Mouse (Mus musculus) embryo, embryonic 11 days (tissue): ENCODE data around the gene Thrap3.
A peak's percentile ranks its signal among the peaks of the same experiment; 100 is the strongest.
"Not testable (repeated sequence)": the region's sequence is repeated elsewhere in the genome, so short reads cannot be mapped to it uniquely, and the experiment has no call there.

Experiments
- DNase-seq: peaks from one replicate; pipeline ENCODE4 v3.0.0-alpha.2; 2015

The Thrap3 gene

DNA sequence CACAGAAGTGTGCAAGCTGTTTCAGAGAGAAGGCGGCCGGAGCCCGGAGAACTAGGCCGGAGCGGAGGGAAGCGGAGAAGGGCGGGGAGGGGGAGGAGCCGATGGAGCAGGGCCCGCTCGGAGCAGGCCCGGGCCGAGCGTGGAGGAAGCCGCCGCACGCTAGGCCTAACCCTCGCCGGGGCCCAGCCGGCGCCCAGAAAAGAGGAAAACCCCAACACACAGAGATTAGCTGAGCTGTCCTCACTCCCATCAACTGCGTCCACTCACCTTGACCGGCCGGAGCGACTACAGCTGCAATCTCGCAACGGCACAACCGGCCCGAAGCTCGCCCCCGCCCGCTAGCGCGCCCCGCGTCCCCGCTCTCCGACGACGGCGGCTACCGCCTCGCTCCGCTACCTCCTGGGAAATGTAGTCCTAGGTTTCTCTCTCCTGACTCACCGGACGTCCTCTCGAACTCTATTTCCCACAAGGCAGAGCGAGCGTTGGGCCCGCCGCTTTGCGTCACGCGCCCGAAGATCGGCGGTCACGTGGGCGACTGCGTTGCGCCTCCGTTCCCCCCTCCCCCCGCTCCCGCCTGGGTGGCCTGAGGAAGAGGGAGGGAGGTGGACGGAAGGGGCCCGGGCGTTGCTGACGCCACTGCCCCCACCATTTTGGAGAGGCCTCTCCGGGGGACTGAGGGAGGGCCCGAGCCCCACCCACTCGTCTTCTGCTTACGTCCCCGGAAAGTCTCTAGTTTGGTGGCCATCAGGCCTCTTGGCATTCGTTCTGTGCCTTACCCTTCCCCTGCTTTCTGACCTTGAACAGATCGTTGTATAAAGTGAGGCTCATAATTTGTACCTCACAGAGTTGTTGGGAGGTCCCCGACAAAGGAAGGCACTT lies at the start of gene Thrap3:
Gene Thrap3, minus strand, starts transcription at position 458 of the 879 bp plus-strand sequence.
- peak; percentile 100 for DNase-seq

DNA sequence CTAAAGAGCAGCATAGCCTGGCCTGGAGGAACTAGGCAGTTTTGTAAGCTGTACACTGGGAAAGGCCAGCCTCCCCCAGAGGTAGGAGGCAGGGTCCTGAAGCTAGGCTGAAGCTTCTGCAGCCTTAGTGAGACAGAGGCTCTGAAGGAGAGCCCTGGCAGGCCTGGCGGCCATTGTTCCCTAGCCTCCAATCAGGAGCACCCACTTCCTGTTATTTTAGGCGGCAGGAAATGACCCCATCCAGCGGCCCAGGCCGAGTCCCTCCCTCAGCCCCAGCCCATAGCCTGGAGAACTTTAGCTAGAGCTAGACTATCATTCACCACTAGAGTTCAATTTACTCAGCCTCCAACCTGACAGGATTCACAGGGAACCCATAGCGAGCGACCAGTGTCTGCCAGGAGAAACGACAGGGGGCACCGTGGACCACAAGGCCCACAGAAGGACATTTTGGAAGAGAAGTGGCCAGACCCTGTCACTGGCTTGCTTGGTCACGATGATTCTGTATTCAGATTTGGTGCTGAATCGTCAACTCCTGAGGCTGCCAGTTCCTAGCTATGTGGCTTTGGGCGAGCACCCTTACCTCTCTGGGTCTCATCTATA lies 49.2 kb upstream of the Thrap3 start:
- DNase-seq: peak; percentile 40

DNA sequence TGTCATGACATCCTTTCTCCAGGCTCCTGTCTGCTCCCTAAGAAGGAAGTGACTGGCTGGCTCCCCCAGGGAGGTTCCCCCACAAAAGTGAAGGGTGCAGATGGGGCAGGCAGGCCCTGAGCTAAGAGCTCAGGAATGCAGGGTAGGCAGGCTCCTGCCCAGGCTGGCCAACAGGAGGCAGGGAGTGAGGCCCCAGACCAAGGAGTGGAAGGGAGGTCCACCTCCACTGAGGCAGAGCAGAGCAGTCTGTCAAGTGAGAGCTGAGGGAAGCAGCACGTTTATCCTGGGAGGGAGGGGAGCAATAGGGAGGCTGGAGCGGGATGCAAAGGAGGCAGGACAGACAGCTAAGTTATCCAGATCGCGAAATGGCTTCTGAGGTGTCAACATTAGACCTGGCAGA lies 48.1 kb upstream of the Thrap3 start:
- DNase-seq: no peak

DNA sequence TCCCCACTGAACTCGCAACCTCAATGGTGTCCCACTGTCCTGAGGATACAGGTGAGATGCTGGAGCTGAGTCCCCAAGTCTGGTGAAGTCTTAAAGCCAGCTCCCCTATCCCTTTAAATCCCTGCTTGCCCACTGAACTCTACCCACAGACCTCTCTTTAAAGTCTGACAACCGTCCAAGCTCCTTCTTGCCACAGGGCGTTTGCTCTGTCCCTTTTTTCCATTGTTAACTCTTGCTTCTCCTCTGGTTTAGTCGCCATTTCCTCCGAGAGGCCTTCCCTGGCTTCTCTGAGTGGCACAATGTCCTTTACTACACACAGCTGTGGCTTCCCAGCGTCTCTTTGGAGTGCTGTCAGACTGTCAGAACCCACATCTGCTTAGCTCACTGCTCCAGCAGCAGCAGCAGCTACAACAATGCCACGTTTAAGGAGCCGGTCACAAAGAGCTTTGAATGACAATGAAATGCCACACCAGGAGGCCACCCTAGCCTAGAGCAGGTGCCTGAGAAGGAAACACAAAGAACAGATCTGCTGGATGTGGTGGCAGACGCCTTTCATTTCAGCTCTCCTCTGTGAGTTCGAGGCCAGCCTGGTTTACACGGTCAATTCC lies 45.8 kb upstream of the Thrap3 start:
- DNase-seq: peak; percentile 43

DNA sequence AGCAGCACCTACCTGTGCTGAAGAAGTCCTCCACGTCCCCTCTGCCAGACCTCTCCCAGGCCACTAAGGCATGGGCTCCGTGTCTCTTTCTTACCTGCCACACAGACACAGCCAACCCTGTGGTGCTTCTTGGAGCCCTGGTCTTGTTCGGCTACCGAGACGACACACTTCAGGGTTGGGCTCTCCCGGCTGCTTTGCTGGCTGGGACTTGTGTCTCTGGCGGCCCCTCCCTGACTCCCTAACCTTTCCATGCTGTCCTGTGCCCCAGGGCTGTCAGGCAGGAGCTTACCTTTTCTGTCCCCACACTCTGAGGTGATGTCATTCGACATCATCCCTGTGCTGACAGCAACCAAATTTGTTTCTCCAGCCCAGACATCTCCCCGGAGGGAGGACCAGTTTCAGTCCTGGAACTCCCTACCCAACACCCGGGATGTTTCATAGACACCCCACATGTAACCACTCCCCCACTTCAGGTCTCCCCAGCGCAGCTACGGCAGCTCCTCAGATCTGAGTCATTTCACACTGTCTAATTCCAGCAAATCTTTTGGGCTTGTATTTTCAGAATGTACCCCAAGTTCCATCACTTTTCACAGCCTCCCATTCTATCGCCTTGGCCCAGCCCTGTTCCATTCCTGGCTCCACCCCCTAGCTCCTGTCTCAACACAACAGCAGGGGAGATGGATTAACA lies 43.8 kb upstream of the Thrap3 start:
- DNase-seq: no peak

DNA sequence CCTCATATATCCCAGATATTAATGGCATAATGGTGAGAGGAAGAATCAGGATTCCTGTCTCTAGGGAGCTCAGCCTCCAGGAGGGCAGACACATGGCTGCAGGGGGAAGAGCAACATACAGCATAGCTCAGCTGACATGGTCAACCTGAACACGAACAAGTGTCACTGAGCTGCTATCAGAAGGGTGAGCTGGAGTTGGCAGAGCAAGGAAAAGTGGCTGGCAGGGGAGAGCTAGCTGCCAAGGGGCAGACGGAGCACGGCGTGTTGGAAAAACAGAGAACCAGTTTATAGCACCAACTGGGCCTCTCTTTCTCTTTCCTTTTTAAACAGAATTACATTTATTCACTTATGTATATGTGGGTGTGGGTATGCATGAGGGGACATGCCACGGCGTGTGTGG lies 40.0 kb upstream of the Thrap3 start:
- no peak for DNase-seq

DNA sequence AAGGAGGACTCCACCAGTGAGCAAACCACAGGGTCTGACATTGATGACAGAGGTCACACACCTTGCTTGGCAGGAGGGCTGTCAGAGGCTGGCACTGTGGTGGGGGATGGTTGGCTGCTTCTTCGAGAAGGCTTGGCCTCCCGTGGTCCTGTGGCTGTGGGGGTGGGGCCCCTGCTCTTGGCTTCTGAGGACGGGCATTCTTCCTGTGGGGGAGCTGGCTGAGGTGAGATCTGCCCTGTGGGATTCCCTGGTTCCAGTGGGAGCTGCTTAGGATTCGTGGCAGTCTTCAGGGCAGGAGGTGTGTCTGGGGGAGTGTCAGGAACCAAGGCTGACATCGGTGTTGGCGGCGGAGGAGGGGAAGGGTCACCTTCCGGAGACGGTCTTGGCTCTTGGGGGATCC lies 39.4 kb upstream of the Thrap3 start:
- no peak for DNase-seq

DNA sequence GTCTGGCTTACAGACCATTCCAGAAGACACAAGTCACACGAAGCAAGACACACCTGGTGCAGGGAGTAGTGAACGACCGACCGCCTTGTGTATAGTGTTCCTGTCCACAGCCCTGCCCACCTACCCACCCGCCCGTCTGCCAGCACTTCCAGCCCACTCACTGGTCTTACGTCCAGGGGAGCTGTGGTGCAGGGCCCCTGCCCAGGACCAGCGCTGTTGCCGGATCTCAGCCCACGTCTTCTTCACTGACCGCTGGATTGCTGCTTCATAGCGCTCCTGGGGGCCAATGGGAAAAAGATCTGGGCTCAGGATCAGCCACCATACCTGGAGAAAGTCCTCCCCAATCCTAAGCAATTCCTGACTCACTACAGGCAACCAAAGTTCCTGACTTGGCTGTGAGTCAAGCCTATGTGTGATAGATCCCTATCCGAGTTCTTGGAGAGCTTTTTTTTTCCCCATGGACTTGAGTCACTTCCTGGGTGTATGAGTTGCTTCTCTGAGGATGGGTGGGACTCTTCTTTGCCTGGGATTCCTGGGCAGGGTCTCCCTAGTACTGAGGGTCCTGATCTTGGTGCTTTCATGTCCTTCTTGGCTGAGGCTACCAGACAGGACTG lies 37.4 kb upstream of the Thrap3 start:
- no peak for DNase-seq

DNA sequence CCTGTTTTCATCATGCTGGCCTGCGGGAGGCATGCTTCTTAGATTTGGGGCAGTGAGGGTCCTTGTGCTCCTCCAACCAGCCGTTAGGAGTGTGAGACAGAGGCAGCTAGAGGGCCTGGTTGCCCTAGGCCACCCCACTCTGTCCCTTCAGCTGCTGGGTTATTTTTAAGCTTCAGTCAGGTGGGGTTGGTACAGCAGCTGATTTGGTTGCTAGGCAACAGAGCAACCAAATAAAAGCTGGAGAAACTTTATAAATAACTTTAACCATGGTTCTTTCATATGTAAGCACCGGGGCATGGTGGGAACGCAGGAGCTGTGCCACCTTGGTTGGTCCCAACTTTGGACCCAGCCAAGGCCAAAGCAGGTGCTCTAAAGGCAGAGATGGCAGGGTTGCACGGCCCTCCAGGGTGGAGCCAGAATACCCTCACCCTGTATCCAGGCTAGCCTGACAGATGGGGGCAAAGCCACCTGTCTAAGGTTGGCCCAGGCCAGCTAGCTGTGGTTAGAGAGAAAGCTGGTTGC lies 35.2 kb upstream of the Thrap3 start:
- no peak for DNase-seq

DNA sequence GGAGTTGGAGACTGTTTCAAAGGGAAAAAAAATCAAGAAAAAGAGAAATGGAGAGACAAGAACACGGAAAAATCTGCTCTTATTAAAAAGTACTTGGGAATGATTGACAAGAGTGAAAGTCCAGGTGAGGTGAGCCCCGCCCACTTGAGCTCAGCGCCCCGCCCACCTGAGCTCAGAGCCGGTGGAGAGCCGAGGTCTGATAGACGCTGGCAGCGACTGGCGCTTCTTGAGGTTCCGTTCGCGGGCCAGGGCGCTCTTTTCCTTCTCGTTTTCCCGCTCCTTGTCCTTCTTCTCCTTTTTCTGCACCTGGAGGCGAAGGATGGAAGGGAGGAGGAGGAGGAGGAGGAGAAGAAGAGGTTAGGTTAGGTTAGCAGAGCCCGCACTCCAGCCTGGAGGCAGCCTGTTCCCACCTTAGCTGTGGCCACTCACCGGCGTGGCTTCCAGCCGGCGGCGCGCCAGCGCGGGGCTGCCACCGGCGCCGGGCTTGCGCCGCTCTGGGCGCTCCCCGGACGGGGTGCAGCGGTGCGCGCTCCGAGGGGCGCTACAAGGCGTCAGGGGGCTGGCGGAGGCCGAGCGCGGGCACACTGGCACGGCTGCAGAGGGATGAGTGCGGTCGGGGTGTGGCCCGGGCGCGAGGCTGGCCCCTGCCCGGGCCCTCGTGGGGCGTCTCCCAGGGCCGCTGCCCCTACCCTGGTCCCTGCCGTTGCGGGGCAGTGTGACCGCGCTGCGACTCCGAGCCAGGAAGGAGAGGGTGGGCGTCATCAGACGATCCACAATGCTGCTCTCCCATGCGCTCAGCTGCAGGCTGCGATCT lies 34.1 kb upstream of the Thrap3 start:
- no peak for DNase-seq

DNA sequence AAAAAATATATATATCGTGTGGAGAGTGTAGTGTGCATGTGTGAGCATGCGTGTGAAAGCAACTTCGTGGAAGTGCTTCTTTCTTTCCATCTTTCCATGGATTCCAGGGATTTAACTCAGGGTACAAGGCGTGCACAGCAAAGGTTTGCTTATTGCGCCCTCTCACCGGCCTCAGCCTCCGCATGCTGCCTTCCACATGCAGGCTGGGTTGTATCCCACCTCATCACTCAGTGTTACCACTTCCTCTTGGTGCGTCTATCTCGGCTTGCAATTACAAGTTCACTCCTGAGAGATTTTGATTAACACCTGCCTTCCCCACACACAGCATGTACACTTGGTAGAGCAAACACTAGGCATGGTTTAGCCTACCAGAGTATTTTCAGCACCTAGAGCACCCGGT lies 32.6 kb upstream of the Thrap3 start:
- no peak for DNase-seq

DNA sequence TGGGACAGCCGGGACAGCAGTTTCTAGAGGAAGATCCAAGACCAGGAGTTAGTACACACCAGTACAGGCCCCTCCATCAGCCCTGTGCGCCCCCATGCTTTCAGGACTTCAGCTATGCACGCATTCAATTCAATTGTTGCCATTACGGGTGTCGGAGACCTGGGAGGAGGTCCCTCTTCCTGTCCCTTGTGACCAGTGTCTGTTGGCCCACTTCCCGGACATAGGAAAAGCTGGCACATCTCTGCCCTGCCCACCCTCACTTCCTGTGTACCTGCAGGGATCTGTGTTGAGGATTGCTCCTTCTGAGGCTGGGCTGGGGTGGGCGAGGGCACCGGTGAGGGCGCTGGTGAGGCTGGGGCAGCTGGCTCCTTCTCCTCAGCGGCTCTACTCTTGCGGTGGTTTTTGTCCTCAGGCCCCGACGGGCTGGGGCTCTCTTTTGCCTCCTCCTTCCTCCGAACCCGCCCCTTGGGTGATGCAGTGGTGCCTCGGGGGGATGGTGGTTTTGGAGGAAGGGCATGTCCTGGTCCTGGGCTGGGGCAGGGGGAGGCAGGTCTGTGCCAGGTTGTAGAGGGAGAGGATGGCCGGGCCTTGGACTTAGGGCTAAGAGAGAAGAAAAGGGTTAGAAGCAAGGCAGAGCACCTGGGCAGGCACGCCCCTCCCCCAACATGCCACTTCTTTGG lies 32.1 kb upstream of the Thrap3 start:
- no peak for DNase-seq

DNA sequence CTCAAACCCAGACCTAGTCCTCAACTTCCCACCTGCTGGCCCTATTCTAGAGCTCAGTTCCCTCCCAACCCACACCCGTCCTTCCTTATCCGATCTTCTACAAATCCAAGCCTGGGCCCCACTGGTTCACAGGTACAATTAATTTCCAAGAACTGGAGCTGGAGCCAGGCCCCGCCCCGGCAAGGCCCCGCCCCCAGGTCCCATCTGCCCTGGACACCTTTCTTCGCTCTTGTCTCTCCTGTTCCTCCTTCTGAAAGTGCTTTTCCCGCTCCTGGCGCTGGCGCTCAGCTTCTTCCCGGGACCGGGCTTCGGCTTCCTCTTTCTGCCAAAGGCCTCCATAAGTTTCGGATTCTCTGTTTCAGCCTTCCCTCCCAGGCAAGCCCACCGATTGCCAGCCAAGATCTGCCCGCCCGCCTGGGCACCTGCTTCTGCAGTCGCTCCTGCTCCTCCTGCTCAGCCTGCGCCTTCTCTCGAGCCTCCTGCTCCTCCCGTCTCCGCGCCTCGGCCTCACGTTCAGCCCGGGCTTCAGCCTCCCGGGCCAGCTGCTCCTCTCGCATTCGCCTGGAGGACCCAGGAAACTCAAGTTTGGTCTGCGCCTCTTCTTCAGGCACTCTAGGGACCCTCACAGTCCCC lies 31.2 kb upstream of the Thrap3 start:
- no peak for DNase-seq

DNA sequence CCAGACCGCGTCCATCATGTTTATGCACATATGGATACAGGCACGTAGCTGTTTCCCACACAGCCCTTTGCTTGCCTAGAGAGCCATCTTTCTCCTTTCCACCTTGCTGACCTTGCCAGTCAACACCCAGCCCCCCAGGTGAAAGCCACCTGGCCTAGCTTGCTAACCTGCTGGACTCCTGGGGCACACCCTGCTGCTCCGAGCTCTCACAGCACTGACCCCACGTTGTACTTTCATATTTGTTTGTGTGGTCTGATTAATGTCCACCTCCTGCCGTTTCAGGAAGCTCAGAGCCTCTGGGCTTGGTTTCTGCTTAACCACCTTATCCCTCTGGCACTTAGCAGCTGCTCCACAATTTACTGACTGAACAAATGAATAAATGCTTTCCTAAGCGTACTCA lies 27.3 kb upstream of the Thrap3 start:
- DNase-seq: no peak

DNA sequence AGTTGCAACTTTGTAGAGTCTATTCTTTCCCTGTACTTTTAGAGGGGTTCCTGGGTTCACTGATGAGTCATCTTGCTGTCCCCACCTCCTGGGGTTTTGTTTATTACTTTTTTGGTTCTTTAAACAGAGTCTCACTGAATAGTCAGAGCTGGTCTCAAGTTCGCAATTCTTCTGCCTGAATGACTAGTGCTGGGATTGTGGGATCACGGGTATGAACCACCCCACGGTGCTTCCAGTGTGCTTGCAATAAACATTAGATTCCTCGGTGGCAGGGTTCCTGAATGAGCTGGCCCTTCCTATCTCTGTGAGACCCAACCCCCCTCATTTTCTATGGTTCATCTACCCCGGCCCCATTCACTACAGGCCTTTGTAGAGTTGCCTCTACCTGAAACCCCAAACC lies 25.6 kb upstream of the Thrap3 start:
- no peak for DNase-seq

DNA sequence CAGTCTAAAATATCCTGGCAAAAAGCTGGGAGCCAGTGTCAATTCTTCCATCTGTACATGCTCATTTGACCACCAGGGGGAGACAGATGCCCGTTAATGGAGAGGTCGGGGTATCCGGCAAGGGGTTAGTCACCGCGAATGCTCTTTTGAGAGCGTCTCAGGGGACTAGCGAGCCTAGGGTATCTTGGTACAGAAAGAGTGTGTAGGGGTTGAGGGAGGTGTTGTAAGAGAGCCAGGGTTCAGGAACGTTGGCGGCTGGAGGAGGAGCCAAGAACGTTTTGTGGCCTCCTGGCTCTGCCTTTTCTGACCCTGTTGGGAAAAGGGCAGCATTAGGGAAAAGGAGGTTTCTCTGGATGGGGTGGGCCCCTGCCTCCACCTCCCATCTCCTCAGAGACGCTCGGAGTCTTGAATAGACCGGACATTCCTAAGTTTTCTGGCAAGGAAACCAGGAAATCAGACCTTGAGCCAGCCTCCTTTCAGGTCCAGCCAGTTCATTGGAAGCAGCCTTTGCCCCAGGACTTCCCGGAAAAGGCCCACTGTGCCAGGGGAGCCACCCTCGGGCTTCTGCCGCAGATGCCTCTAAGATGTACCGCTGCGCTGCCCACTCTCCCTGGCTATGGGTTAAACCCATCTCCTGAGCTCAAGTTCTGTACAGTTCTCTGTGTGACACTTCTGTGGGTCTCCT lies 24.7 kb upstream of the Thrap3 start:
- peak; percentile 95 for DNase-seq

DNA sequence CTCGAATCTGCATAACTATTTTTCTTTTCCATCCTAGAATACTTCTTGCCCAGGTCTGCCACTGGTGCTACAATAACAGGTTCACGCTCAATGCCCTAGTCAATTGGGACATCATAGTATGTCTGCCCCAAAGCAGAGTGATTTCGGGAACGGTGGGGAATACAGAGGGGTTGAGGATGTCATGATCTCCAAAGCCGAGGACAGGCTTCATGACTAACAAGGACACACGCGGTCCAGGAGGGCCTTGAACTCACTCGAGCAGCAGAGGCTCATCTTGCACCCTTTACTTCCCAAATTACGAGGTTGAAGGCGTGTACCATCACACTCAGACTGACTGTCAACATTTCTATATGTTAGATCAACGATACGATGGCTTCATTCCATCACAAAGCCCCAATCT lies 24.1 kb upstream of the Thrap3 start:
- DNase-seq: no peak

DNA sequence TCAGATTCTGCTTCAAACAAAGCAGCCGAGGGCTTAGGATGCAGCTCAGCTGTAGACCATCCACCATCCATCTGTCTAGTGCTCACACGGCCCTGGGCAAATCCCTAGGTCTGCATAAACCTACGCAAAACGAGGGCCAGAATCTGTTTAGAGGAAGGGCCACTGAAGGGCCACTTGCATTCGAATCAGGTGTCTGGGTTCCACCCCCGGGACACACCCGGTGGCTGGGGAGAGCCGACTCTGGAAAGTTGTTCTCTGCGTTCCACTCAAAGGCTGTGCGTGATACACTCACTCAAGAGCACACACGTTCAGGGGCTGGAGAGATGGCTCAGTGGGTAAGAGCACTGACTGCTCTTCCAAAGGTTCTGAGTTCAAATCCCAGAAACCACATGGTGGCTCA lies 20.1 kb upstream of the Thrap3 start:
- DNase-seq: no peak

DNA sequence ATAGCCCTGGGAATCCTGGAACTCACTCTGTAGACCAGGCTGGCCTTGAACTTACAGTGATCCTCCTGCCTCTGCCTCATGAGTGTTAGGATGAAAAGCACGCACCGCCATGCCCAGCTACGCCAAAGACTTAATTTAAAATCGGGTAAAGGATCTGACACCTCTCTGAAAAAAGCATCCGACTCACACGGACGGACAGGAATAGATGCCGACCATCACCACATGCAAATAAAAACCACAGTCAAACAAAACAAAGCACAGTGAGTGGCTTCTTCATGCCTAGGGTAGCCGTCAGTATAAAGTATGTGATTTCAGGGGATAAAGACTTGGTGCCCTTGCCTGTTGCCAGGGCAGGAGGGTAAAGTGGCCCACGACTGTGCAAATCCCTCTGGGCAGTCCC lies 17.5 kb upstream of the Thrap3 start:
- DNase-seq: no peak

DNA sequence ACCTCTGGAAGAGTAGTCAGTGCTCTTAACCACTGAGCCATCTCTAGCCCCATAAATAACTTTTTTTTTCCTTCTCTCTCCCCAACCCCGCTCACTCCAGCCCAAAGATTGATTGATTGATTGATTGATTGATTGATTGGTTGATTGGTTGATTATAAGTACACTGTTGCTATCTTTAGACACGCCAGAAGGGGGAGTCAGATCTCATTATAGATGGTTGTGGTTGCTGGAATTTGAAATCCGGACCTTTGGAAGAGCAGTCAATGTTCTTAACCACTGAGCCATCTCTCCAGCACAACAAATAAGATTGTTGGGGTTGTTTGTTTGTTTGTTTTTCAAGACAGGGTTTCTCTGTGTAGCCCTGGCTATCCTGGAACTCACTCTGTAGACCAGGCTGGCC lies 17.0 kb upstream of the Thrap3 start:
- DNase-seq: not testable (repeated sequence)
